Mouse (Mus musculus) cerebellum, adult 18-20 months (tissue): Measurements from ENCODE around the gene Slc15a3.
A peak's percentile ranks its signal among the peaks of the same experiment; 100 is the strongest.

Experiments
- DNase-seq, 2 experiments: peaks; one replicate each; pipeline ENCODE4 v3.0.0; 2021

Slc15a3 gene

GRCm38 (mm10) chr19:10822534-10822933 lies 17.0 kb upstream of the Slc15a3 start:
- DNase-seq: no peak

DNA sequence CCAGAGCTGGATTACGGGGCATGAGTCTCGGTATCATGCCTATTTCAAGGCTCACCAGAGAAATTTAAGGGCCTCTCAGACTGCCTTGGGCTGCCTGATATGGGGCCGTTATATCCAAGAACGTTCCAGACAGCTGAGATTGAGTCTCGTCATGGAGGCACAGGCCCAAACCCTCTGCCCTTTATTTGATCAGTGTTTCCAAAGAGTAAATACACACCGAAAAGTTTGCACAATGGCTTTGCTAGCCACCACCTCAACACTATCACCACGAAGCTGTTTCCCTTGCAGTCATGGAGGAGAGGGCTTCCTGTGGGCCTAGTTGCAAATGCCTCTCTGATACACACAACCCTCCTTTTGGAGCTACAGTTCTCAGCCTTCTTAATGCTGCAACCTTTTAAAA lies 15.5 kb upstream of the Slc15a3 start:
- DNase-seq: no peak

DNA sequence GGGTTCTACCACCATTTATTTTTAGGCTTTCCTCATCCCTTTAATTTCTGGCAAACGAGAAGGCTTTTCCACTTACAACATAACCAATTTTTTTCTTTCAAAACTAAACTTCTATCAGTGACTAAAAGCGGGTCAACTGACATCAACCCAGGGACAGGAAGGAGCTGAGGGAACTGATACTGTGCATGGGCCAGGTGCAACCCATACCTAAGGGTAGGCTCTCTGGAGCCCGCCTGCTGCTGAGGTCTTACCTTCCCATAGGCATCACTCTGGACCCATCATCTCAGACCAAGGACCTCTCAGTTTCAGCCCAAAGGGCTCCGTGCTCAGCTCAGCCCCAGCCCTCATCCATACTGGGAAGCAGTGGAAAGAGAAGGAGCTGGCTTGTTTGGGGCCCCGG lies 11.2 kb upstream of the Slc15a3 start:
- DNase-seq: no peak

- DNase-seq: no peak
Observed at GRCm38 (mm10) chr19:10829436-10830175, 9.9 kb upstream of the Slc15a3 start, which contains the start of gene Cd6. Gene Cd6, minus strand, starts transcription at chr19:10830058.

DNA sequence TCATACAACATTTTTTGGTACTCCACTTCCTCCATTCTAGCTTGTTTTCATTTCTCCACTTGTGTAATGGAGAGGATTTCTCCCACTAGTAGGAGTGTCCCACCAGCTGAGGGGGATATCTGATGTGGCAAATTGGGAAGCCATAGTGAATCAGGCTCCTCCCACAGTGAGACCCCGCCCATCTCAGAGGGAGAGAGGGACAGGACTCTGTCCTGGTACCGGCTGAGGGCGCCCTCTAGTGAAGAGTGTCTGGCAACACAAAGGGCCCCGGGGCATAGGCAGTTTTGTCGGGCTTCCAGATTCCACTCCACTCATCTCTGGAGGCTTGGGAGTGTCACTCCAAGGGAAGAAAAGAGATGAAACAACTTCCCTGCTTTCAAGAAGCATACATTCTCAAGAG lies 8.1 kb upstream of the Slc15a3 start:
- peak; percentile 65 to 68 for DNase-seq

DNA sequence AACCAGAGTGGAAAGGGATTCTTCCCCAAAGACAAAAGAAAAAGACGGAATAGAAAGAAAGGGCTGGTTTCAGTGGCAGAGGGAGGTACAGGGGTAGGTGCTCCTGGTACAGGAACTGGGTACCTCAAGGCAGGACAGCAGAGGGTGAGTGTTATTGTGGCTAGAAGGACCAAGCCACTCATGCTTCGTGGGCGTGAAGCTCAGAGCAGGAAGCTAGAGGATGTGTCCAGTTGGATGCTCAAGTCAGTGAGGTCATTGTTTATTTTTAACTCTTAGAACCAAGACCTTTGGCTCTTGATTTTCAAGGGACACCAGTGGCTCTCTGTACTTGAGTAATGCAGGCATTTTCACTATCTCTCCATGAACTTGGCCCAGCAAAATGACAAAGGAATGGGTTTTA lies 7.5 kb upstream of the Slc15a3 start:
- DNase-seq: no peak

GRCm38 (mm10) chr19:10833611-10834010 lies 5.9 kb upstream of the Slc15a3 start:
- DNase-seq: no peak

GRCm38 (mm10) chr19:10835671-10836070 lies 3.9 kb upstream of the Slc15a3 start:
- DNase-seq: no peak

DNA sequence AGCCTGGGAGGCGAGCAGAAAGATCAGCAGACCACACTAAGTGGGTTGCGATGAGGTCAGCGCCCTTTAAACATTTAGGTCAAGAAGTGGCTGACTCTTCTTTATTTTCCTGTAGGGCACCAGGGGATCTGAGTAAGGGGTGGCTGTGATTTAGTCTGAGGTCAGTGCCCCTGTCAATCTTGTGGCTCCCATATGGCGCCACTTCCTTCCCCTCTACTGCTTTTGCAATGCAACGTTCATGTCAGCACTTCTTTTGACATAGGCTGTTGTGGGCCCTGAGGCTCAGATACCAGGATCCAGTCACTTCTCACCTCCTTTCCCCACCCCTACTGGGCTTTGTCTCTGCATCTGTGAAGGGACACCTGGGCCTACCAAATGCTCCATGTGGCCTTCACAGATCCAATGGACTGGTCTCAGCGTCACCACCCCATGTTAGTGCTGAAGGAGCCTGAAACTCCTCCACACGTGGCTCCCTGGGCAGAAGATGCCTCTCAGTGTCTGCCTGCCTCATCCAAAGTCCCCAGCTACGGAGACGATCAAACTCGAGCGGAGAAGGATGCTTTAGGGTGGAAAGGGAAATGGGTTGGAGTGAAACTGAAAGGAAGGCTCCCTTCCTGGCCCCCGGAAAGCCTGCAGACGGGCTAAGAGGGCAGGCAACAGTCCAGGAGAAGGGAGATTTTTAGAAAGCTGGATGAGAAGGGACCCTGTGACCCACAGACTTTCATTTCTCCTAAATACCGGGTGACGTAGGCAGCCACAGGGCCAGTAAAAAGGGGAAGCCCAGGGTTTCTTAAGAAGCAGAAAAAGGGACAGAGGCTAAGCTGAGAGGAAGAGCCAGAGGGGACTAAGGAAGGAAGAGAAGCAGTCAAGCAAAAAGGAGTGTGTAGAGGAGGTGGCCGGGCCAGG lies 2.4 kb downstream of the Slc15a3 start:
- DNase-seq: no peak

DNA sequence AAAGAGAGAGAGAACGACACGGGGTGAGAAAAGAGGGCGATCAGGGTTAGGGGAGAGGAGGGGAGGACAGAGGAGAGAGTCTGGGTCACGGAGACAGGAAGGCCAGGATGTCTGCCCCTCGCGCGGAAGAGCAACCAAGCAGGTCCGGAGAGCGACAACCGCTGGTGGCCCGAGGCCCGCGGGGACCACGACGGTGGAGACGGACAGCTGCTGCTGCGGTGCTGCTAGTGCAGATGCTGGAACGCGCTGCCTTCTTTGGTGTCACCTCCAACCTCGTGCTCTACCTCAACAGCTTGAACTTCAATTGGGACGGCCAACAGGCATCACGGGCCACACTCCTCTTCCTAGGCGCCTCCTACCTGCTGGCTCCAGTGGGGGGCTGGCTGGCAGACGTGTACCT lies 3.4 kb downstream of the Slc15a3 start:
- DNase-seq: no peak

- no peak for DNase-seq
Observed at GRCm38 (mm10) chr19:10844206-10844605, 4.7 kb downstream of the Slc15a3 start.

DNA sequence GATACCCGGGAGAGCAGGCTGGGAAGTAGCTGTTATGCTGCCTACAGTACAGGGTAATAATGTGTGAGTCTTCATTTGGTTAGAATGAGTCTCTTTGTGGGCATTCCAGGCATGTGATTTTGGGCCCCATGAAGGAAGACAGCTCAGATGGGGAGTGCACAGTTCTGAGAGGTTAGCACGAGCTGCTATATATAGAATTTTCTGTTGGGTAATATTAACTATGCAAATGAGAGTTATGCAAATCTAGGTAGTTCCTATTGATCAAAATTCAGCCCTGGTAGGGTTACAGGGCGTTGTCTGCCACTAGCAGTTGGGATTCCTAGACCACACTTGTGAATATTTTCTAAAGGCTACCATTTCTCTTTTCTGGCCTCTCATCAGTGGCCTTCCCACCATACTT lies 5.9 kb downstream of the Slc15a3 start:
- DNase-seq: no peak

DNA sequence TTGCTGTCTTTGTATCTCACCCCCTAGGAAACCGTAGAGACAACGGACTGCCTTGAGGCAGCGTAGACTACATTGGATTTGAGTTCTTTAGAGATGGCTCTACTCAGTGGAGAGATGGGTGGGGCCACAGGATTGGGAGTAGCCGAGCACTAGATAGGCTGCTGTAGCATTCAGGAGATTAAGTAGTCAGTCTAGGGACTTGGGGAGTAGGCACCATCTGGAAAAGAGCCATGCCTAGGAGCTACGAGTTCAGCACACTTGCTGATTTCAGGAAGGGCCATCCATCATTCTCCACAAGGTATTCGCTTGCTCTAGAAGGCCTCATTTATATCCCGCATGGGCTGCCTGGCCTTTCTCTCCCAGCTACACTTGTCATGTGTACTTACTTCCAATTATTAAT lies 6.6 kb downstream of the Slc15a3 start:
- DNase-seq: no peak

DNA sequence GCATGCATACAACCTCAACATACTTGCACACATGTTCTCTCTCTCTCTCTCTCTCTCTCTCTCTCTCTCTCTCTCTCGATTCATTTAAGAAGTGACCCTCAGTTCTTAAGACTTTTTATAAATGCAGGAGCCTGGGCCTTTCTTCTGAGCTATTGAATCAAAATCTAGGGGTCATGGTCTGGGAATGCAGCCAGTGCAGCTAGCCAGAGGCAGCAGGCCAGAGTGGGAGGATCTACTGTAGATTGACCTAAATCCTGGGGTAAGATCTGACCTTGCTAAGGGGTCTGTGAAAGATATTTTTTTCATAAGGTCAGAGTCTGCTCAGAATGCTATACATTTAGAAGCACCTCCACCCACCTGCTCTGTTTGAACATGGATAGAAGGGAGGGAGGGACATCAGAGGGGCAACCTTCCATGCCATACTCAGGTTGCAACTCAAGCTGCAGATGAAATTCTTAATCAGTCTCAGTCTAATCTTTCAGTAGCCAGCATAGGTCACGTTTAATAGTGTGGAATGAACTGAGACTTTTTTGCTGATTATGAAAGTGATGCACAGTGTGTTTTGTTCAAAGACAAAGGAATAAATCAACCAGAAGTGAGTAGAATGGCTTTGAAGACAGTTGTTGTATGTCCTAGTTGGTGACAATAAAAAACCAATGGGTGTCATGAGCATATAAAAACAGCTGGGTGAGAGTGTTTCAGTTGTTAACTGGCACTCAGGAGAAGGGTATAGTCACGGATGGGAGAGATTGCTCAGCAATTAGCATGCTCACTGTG lies 8.0 kb downstream of the Slc15a3 start:
- peak in 1 of 2 experiments; percentile 35 for DNase-seq

DNA sequence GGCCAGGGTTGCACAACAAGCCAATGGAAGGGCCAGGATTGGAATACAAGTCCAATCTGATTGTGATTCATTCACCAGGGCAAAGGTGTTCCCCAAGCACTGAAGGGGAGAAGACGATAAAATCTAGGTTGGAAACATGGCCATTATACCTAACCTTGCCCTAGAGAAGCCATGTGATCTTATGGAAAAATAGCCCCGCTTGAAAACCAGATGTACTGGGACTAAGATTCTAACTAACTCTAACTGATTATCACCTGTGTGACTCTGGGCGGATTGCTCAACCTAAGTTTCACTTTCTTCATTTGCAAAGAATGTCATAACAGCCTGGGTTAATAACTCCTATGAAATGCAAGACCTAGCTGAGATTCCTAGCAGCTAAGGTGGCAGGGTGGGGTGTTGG lies 15.9 kb downstream of the Slc15a3 start:
- no peak for DNase-seq

GRCm38 (mm10) chr19:10856520-10856919 lies 17.0 kb downstream of the Slc15a3 start:
- no peak for DNase-seq

DNA sequence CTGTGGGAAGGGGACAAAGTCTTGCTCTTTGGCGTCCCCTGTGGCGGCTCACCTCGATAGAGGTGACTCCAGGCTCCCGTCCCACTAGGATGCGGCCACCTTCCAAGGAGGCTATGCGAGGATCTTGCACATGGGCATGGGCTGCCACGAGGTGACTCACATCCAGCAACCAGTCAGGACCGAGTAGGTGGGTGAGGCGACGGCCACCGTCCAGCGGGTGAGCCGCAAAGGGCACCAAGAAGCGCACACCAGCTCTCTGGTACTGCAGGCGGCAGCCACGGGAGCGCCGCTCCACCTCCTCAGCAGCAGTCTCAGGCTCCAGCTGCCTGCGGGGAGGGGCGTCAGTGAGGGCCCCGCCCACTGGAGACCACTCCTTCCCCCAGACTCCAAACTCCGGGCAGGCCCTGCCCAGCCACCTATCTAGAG lies 20.6 kb downstream of the Slc15a3 start:
- peak; percentile 47 to 54 for DNase-seq

GRCm38 (mm10) chr19:10866351-10866750 lies 26.8 kb downstream of the Slc15a3 start:
- peak; percentile 75 to 79 for DNase-seq

- DNase-seq: peak in 1 of 2 experiments; percentile 49
Observed at GRCm38 (mm10) chr19:10867946-10868622, 28.6 kb downstream of the Slc15a3 start.

GRCm38 (mm10) chr19:10868623-10869141 lies 29.2 kb downstream of the Slc15a3 start:
- peak in 1 of 2 experiments; percentile 58 for DNase-seq

- DNase-seq: peak; percentile 94 to 95
Observed at GRCm38 (mm10) chr19:10869241-10869885, 29.8 kb downstream of the Slc15a3 start.
